Mouse (Mus musculus) MEL (cell line): ENCODE data around the gene 2310003L06Rik.

Experiments
- BHLHE40 ChIP-seq: IDR thresholded peaks from 2 replicates; pipeline ENCODE4 v1.6.1; 2012; ENCODE audit warnings: low read depth, mild to moderate bottlenecking, inconsistent platforms, low read length, improper control_type of control experiment, borderline replicate concordance
- CTCF ChIP-seq, 3 experiments: IDR thresholded peaks in 2 of 3; conservative IDR thresholded peaks in 1 of 3; 2 replicates each; pipeline ENCODE4 v1.5.1; 2011 to 2012; ENCODE audit warnings: low read length in 3 of 3, low read depth in 2 of 3, mild to moderate bottlenecking in 2 of 3, improper control_type of control experiment in 1 of 3, inconsistent platforms in 1 of 3, mixed read lengths in 1 of 3, moderate library complexity in 1 of 3; ENCODE audit not compliant: control insufficient read depth in 1 of 3, insufficient read depth in 1 of 3, poor library complexity in 1 of 3, severe bottlenecking in 1 of 3
- ELF1 ChIP-seq: IDR thresholded peaks from 2 replicates; pipeline ENCODE4 v1.6.1; 2014; ENCODE audit warnings: low read depth, mild to moderate bottlenecking, inconsistent platforms, low read length, improper control_type of control experiment, moderate library complexity
- EP300 ChIP-seq, 2 experiments: IDR thresholded peaks; 2 replicates each; pipeline ENCODE4 v1.6.1; 2011; ENCODE audit warnings: improper control_type of control experiment in 2 of 2, low read length in 2 of 2, low read depth in 1 of 2, mild to moderate bottlenecking in 1 of 2
- SMC3 ChIP-seq: IDR thresholded peaks from 2 replicates; pipeline ENCODE4 v1.6.1; 2011; ENCODE audit warnings: low read depth, low read length, improper control_type of control experiment

DNA sequence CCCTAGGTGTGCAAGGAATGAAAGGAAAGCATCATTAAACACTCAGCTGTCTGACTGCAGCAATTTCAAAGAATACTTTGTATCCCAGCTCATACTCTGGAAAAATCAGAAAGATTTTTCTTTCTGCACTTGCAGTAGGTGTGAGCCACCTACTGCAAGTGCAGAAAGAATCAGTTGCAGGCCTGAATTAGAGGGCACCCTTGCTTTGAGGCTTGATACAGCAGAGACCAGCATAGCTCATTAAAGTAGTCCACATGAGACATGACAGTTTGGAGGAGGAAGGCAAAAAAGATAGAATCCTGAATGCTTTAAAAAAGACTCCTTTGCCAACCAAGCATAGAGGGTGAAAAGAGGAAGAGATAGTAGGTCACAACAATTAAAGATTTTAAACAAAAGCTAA is 26.7 kb upstream of the 2310003L06Rik start:
- TF ChIP-seq ELF1 = no peak
- no peak for TF ChIP-seq EP300 (IDR thresholded peaks at IDR 0.05; ENCODE audit: low read depth in 1 of 2, low read length in 2 of 2)
- no peak for TF ChIP-seq CTCF (IDR thresholded peaks at IDR 0.05 in 2 of 3, conservative IDR thresholded peaks at IDR 0.05 in 1 of 3; ENCODE audit: control insufficient read depth in 1 of 3, insufficient read depth in 1 of 3, low read depth in 2 of 3, low read length in 3 of 3, poor library complexity in 1 of 3, severe bottlenecking in 1 of 3)
- TF ChIP-seq SMC3 = no peak
- TF ChIP-seq BHLHE40 = no peak
